Mouse (Mus musculus) heart, embryonic 10.5 days (tissue): Measurements from ENCODE around the gene Prss28. TPM values are rescaled to one million over a fixed set of nuclear protein-coding genes. Genes with fewer than 3 reads are reported as not detected.

Experiments used
- DNase-seq: peaks from one replicate; pipeline ENCODE4 v3.0.0-alpha.2; 2017; ENCODE audit warnings: low spot score
- H3K27ac ChIP-seq: fragments of 300-500 bp; sonication (generic); 2 replicates; pipeline ENCODE4 v1.5.1; 2016; ENCODE audit warnings: mild to moderate bottlenecking
- H3K27me3 ChIP-seq: fragments of 300-500 bp; sonication (generic); 2 replicates; pipeline ENCODE4 v1.6.1; 2016; ENCODE audit warnings: mild to moderate bottlenecking; ENCODE audit not compliant: poor library complexity, insufficient read depth, severe bottlenecking
- H3K36me3 ChIP-seq: fragments of 300-500 bp; sonication (generic); 2 replicates; pipeline ENCODE4 v1.6.1; 2016; ENCODE audit warnings: mild to moderate bottlenecking, moderate library complexity
- H3K4me1 ChIP-seq: fragments of 300-500 bp; sonication (generic); 2 replicates; pipeline ENCODE4 v1.6.1; 2016; ENCODE audit warnings: mild to moderate bottlenecking
- H3K4me3 ChIP-seq: fragments of 300-500 bp; sonication (generic); 2 replicates; pipeline ENCODE4 v1.5.1; 2016; ENCODE audit warnings: mild to moderate bottlenecking, moderate library complexity
- H3K9me3 ChIP-seq: fragments of 300-500 bp; sonication (generic); 2 replicates; pipeline ENCODE4 v1.6.1; 2016; ENCODE audit warnings: mild to moderate bottlenecking, moderate library complexity
- WGBS: fragments of 180-500 bp; shearing (Covaris S2); methylation state at CpG from one replicate; pipeline ENCODE4 v1.1.7; 2016; 5-methylcytosine and 5-hydroxymethylcytosine counted together
- polyA plus RNA-seq: library from polyadenylated mRNA; unstranded; fragments of >200 nt; fragmentation: Nextera tagmentation; extraction: Ambion mirVana; gene quantifications from 2 replicates; pipeline ENCODE4 v1.2.1, GENCODE M21; 2016

Prss28 gene
- polyA plus RNA-seq, 1 experiment from 2014 or later, result not detected

- WGBS, result 40% methylated on average over 5 of the region's 5 CpGs
- Histone ChIP-seq H3K4me1 (peaks cover 5% of the 10 kb centered on the region; the same call in 1 of the 2 replicates), H3K4me3 (no peak overlapping the region), H3K27ac (no peak overlapping the region), H3K27me3 (peaks cover 26% of the 10 kb centered on the region), H3K9me3 (no peaks in the 10 kb centered on the region), H3K36me3 (no peaks in the 10 kb centered on the region)
- DNase-seq, result no peak
Observed at GRCm38 (mm10) chr17:25293495-25293894, 15.0 kb upstream of the Prss28 start.

- H3K9me3 ChIP-seq, result no peaks in the 10 kb centered on the region
- H3K4me3 ChIP-seq, result no peak overlapping the region
- no peak overlapping the region for H3K27ac ChIP-seq
- WGBS, result 31% methylated on average over 1 of the region's 1 CpGs
- H3K4me1 ChIP-seq, result peaks cover 5% of the 10 kb centered on the region; the same call in 1 of the 2 replicates
- no peak for DNase-seq
- peaks cover 32% of the 10 kb centered on the region for H3K27me3 ChIP-seq
- H3K36me3 ChIP-seq, result no peaks in the 10 kb centered on the region
Observed at GRCm38 (mm10) chr17:25294111-25294510, 14.3 kb upstream of the Prss28 start.

GRCm38 (mm10) chr17:25298094-25298493 is 10.4 kb upstream of the Prss28 start, which contains the start of gene Prss34:
Gene Prss34, plus strand, starts transcription at chr17:25298394.
- Histone ChIP-seq H3K9me3 (no peaks in the 10 kb centered on the region), H3K36me3 (no peaks in the 10 kb centered on the region), H3K27me3 (peaks cover 35% of the 10 kb centered on the region), H3K4me3 (no peak within 1 kb of the TSS), H3K27ac (no peak within 1 kb of the TSS), H3K4me1 (no peaks in the 10 kb centered on the region)
- no peak for DNase-seq
- WGBS, result 74% methylated on average over 5 of the region's 5 CpGs

GRCm38 (mm10) chr17:25318354-25318753 is 9.9 kb downstream of the Prss28 start, which contains the start of gene Prss29:
Gene Prss29, plus strand, starts transcription at chr17:25318654.
- Histone ChIP-seq H3K9me3 (no peaks in the 10 kb centered on the region), H3K27ac (no peak within 1 kb of the TSS), H3K36me3 (no peaks in the 10 kb centered on the region), H3K27me3 (peaks cover 31% of the 10 kb centered on the region), H3K4me1 (no peaks in the 10 kb centered on the region; the same call in 1 of the 2 replicates), H3K4me3 (no peak within 1 kb of the TSS)
- WGBS, result 73% methylated on average over 5 of the region's 5 CpGs
- no peak for DNase-seq

GRCm38 (mm10) chr17:25320819-25321218 is 12.4 kb downstream of the Prss28 start:
- no peak overlapping the region for H3K27ac ChIP-seq
- no peaks in the 10 kb centered on the region for H3K36me3 ChIP-seq
- no peaks in the 10 kb centered on the region; the same call in 1 of the 2 replicates for H3K4me1 ChIP-seq
- H3K27me3 ChIP-seq, result peaks cover 37% of the 10 kb centered on the region
- no peak for DNase-seq
- WGBS, result 87% methylated on average over 8 of the region's 8 CpGs
- no peak overlapping the region for H3K4me3 ChIP-seq
- H3K9me3 ChIP-seq, result no peaks in the 10 kb centered on the region

- WGBS, result 31% methylated on average over 2 of the region's 2 CpGs
Observed at GRCm38 (mm10) chr17:25322930-25323329, 14.5 kb downstream of the Prss28 start.

GRCm38 (mm10) chr17:25332321-25332720 is 23.9 kb downstream of the Prss28 start:
- H3K27me3 ChIP-seq, result peaks cover 46% of the 10 kb centered on the region

More at GRCm38 (mm10) chr17:25322930-25323329, 14.5 kb downstream of the Prss28 start:
- no peaks in the 10 kb centered on the region for H3K9me3 ChIP-seq
- no peaks in the 10 kb centered on the region for H3K36me3 ChIP-seq
- H3K4me1 ChIP-seq, result no peaks in the 10 kb centered on the region; the same call in 1 of the 2 replicates
- DNase-seq, result no peak
- no peak overlapping the region for H3K4me3 ChIP-seq
- no peak overlapping the region for H3K27ac ChIP-seq
- peaks cover 37% of the 10 kb centered on the region for H3K27me3 ChIP-seq

GRCm38 (mm10) chr17:25333943-25334342 is 25.5 kb downstream of the Prss28 start:
- Histone ChIP-seq H3K27ac (no peak overlapping the region), H3K4me1 (no peaks in the 10 kb centered on the region), H3K9me3 (no peaks in the 10 kb centered on the region), H3K4me3 (no peak overlapping the region), H3K36me3 (no peaks in the 10 kb centered on the region), H3K27me3 (peaks cover 43% of the 10 kb centered on the region)
- WGBS, result 3% methylated on average over 8 of the region's 8 CpGs
- peak; percentile 83 for DNase-seq

More at GRCm38 (mm10) chr17:25332321-25332720, 23.9 kb downstream of the Prss28 start:
- Histone ChIP-seq H3K4me1 (no peaks in the 10 kb centered on the region), H3K36me3 (no peaks in the 10 kb centered on the region), H3K4me3 (no peak overlapping the region), H3K27ac (no peak overlapping the region), H3K9me3 (no peaks in the 10 kb centered on the region)
- no peak for DNase-seq
- WGBS, result 59% methylated on average over 9 of the region's 9 CpGs

- Histone ChIP-seq H3K9me3 (no peaks in the 10 kb centered on the region), H3K27me3 (peaks cover 17% of the 10 kb centered on the region), H3K4me1 (peaks cover 8% of the 10 kb centered on the region), H3K27ac (no peak overlapping the region), H3K4me3 (no peak overlapping the region), H3K36me3 (no peaks in the 10 kb centered on the region)
- DNase-seq, result no peak
- WGBS, result 85% methylated on average over 4 of the region's 4 CpGs
Observed at GRCm38 (mm10) chr17:25338218-25338617, 29.8 kb downstream of the Prss28 start.

- Histone ChIP-seq H3K4me1 (peaks cover 8% of the 10 kb centered on the region), H3K36me3 (no peaks in the 10 kb centered on the region), H3K4me3 (no peak overlapping the region), H3K9me3 (no peaks in the 10 kb centered on the region), H3K27ac (no peak overlapping the region), H3K27me3 (peaks cover 12% of the 10 kb centered on the region; the same call in 1 of the 2 replicates)
- no peak for DNase-seq
- WGBS, result 86% methylated on average over 6 of the region's 6 CpGs
Observed at GRCm38 (mm10) chr17:25340003-25340402, 31.6 kb downstream of the Prss28 start.

- peaks cover 14% of the 10 kb centered on the region for H3K27me3 ChIP-seq
- 45% methylated on average over 3 of the region's 3 CpGs for WGBS
- no peak for DNase-seq
- H3K9me3 ChIP-seq, result no peaks in the 10 kb centered on the region
- no peak overlapping the region for H3K4me3 ChIP-seq
- H3K4me1 ChIP-seq, result peaks cover 8% of the 10 kb centered on the region
- no peak overlapping the region for H3K27ac ChIP-seq
- no peaks in the 10 kb centered on the region for H3K36me3 ChIP-seq
Observed at GRCm38 (mm10) chr17:25341490-25341889, 33.0 kb downstream of the Prss28 start.

- Histone ChIP-seq H3K4me1 (peaks cover 8% of the 10 kb centered on the region), H3K9me3 (no peaks in the 10 kb centered on the region), H3K27ac (no peak within 1 kb of the TSS), H3K27me3 (peaks cover 19% of the 10 kb centered on the region), H3K4me3 (no peak within 1 kb of the TSS), H3K36me3 (no peaks in the 10 kb centered on the region)
- 90% methylated on average over 4 of the region's 4 CpGs for WGBS
- DNase-seq, result no peak
Observed at GRCm38 (mm10) chr17:25345462-25345861, 37.0 kb downstream of the Prss28 start, which contains the start of gene Tpsab1. Gene Tpsab1, minus strand, starts transcription at chr17:25345562.

GRCm38 (mm10) chr17:25361291-25361690 is 52.8 kb downstream of the Prss28 start:
- 67% methylated on average over 2 of the region's 2 CpGs for WGBS

More at GRCm38 (mm10) chr17:25361291-25361690, 52.8 kb downstream of the Prss28 start:
- Histone ChIP-seq H3K36me3 (no peaks in the 10 kb centered on the region), H3K4me1 (no peaks in the 10 kb centered on the region), H3K9me3 (no peaks in the 10 kb centered on the region), H3K27me3 (peaks cover 23% of the 10 kb centered on the region), H3K4me3 (no peak overlapping the region), H3K27ac (no peak overlapping the region)
- no peak for DNase-seq
